Mouse (Mus musculus): ENCODE results near the gene Rnf167. TPM values are rescaled to one million over a fixed set of nuclear protein-coding genes. Genes with fewer than 3 reads are reported as not detected.
A peak's percentile ranks its signal among the peaks of the same experiment; 100 is the strongest.

Gene Rnf167
- polyA plus RNA-seq, 1 experiment from 2014 or later, result 74.2 TPM

DNA sequence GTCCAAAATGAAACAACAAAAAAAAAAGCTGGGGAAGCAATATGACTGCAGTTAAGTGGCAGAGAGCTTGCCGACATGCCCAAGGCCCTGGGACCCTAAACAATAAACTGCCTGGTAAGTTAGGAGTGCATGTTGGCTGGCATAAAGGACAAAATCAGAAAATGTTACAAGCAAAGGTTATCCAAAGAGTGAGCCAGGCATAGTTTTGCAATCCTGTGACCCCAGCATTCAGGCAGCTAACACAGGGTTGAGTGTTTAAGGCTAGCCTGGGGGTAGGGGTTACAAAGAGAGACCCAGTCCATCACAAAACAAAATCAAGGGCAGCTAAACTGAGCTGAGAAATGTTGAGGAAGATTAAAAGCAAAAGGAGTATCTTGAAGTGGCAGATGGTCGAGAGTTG, 52.0 kb downstream of the Rnf167 start:
- Histone ChIP-seq H3K36me3 (peaks cover 5% of the 10 kb centered on the region), H3K27me3 (peaks cover 41% of the 10 kb centered on the region), H3K4me1 (replicated peaks) (peaks cover 36% of the 10 kb centered on the region), H3K27ac (no peak overlapping the region), H3K4me3 (replicated peaks) (no peak overlapping the region), H3K4me2 (no peak overlapping the region), H3K9me3 (replicated peaks) (no peaks in the 10 kb centered on the region), H3K9ac (no peak overlapping the region)
- no peak for ATAC-seq (ENCODE audit: low read depth)
- WGBS (ENCODE audit: insufficient replicate concordance), result 53% methylated on average over 2 of the region's 2 CpGs
- DNase-seq, result no peak

DNA sequence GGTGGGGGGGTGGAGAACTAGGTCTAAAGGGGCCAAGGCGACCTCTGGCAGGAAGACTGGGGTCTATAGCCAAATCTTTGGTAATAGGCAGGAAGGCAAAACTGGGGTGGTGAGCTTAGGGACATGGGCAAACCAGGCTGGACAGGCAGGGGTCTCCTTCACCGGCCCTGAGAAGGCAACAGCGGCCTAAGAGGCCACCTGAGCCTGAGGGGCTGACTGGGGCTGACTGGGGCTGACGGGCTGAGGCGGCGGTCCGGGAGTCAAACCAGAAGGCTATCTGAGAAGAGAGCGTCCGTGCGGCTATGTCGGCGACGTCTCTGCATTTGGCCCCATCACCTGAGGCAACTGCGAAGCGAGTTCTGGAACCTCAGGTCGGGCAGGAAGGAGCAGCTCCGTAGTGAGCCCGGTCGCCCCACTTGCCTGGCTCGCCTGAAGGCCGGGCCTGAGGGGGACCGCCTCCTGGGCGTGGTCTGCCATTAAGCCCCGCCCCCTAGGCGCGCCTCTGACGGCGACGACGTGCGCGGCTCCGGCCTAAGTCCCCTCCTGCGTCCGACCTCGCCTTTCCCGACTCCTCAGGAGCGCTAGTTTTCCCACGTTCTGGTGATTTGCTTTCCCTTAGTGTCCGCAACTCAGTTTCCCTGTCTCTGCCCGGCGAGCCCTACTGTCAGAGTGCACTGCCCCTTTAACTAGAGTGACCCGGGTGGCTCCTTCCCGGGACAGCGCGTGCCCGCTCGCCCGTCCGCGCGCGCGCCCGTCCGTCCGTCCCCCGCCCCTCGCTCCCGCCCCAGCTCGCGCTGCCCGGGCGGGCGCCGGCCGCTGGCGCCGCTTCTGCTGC, 52.9 kb downstream of the Rnf167 start, which contains the start of the genes Inca1 and Kif1c:
TSS of gene Inca1 (minus strand) at position 434 of the 835 bp plus-strand sequence.
TSS of gene Kif1c (plus strand) at position 827 of the 835 bp plus-strand sequence.
- Histone ChIP-seq H3K4me3 (replicated peaks) (peak within 1 kb of the TSS; percentile 76), H3K4me2 (peak within 1 kb of the TSS; percentile 96), H3K27me3 (peaks cover 41% of the 10 kb centered on the region), H3K9me3 (replicated peaks) (no peaks in the 10 kb centered on the region), H3K4me1 (replicated peaks) (peaks cover 36% of the 10 kb centered on the region), H3K27ac (peak within 1 kb of the TSS; percentile 74), H3K36me3 (peaks cover 14% of the 10 kb centered on the region), H3K9ac (peak within 1 kb of the TSS; percentile 84)
- DNase-seq (peak; percentile 92), ATAC-seq (ENCODE audit: low read depth) (peak; percentile 92)
- 1% methylated on average over 62 of the region's 69 CpGs for WGBS (ENCODE audit: insufficient replicate concordance)

DNA sequence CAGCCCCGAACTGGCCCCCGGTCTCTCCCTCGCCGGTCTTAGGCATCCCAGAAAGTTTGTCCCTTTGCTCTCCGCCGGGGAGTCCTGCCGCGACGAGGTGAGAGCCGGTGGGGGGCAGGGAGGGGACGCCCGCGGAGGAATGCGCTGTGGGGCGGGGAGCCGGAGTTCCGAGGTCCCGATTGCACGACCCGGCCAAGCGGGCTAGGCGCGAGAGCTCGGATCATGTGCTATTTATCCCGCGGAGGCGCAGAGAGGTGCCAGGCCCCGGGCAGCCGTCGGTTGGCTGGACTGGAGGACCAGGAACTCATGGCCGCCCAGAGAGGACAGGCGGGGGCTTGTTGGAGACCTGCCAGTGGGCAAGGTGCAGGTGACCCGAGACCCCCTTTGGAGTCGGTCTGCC, 53.6 kb downstream of the Rnf167 start:
- Histone ChIP-seq H3K9ac (peak overlapping the region; percentile 84), H3K36me3 (peaks cover 20% of the 10 kb centered on the region), H3K27me3 (peaks cover 39% of the 10 kb centered on the region), H3K4me3 (replicated peaks) (peak overlapping the region; percentile 76), H3K4me2 (peak overlapping the region; percentile 96), H3K9me3 (replicated peaks) (no peaks in the 10 kb centered on the region), H3K4me1 (replicated peaks) (peaks cover 36% of the 10 kb centered on the region), H3K27ac (peak overlapping the region; percentile 74)
- peak; percentile 19 for ATAC-seq (ENCODE audit: low read depth)
- DNase-seq, result peak; percentile 45
- WGBS (ENCODE audit: insufficient replicate concordance), result under 1% methylated on average over 34 of the region's 34 CpGs

Other genes with a start within 250 kb of the Rnf167 start
- gene Pelp1, start 237.2 kb upstream of the Rnf167 start, polyA plus RNA-seq (2015; fragmentation: Nextera tagmentation; extraction: Ambion mirVana), result 19.0 and 21.0 TPM in 2 replicates
- gene Arrb2, start 214.6 kb upstream of the Rnf167 start, polyA plus RNA-seq (2015; fragmentation: Nextera tagmentation; extraction: Ambion mirVana), result 13.0 and 14.9 TPM in 2 replicates
- gene Med11, start 195.3 kb upstream of the Rnf167 start, polyA plus RNA-seq (2015; fragmentation: Nextera tagmentation; extraction: Ambion mirVana), result 17.2 and 19.1 TPM in 2 replicates
- gene Zmynd15, start 187.8 kb upstream of the Rnf167 start, polyA plus RNA-seq (2015; fragmentation: Nextera tagmentation; extraction: Ambion mirVana), result 0.07 and 0.17 TPM in 2 replicates
- gene Cxcl16, start 187.3 kb upstream of the Rnf167 start, polyA plus RNA-seq (2015; fragmentation: Nextera tagmentation; extraction: Ambion mirVana), result 0.70 and 1.4 TPM in 2 replicates
- 2.1 and 2.5 TPM in 2 replicates for gene Tm4sf5, start 142.0 kb upstream of the Rnf167 start, polyA plus RNA-seq (2015; fragmentation: Nextera tagmentation; extraction: Ambion mirVana)
- gene Vmo1, start 132.6 kb upstream of the Rnf167 start, polyA plus RNA-seq (2015; fragmentation: Nextera tagmentation; extraction: Ambion mirVana), result 0.23 and 0.46 TPM in 2 replicates
- gene Gltpd2, start 128.0 kb upstream of the Rnf167 start, polyA plus RNA-seq (2015; fragmentation: Nextera tagmentation; extraction: Ambion mirVana), result 19.6 and 20.0 TPM in 2 replicates
- 372 and 419 TPM in 2 replicates for gene Psmb6, start 121.9 kb upstream of the Rnf167 start, polyA plus RNA-seq (2015; fragmentation: Nextera tagmentation; extraction: Ambion mirVana)
- gene Gm40193, start 114.3 kb upstream of the Rnf167 start, polyA plus RNA-seq (2015; fragmentation: Nextera tagmentation; extraction: Ambion mirVana), result not detected in 2 replicates
- gene Pld2, start 107.2 kb upstream of the Rnf167 start, polyA plus RNA-seq (2015; fragmentation: Nextera tagmentation; extraction: Ambion mirVana), result 1.3 and 1.5 TPM in 2 replicates
- 3.5 and 5.2 TPM in 2 replicates for gene Mink1, start 84.4 kb upstream of the Rnf167 start, polyA plus RNA-seq (2015; fragmentation: Nextera tagmentation; extraction: Ambion mirVana)
- not detected in 2 replicates for gene 4930544D05Rik, start 31.4 kb upstream of the Rnf167 start, polyA plus RNA-seq (2015; fragmentation: Nextera tagmentation; extraction: Ambion mirVana)
- gene Chrne, start 28.0 kb upstream of the Rnf167 start, polyA plus RNA-seq (2015; fragmentation: Nextera tagmentation; extraction: Ambion mirVana), result not detected in 2 replicates
- 2.8 and 4.7 TPM in 2 replicates for gene Gp1ba, start 8.1 kb upstream of the Rnf167 start, polyA plus RNA-seq (2015; fragmentation: Nextera tagmentation; extraction: Ambion mirVana)
- 72.8 and 73.8 TPM in 2 replicates for gene Slc25a11, start 244 bp downstream of the Rnf167 start, polyA plus RNA-seq (2015; fragmentation: Nextera tagmentation; extraction: Ambion mirVana)
- gene Pfn1, start 7.4 kb downstream of the Rnf167 start, polyA plus RNA-seq (2015; fragmentation: Nextera tagmentation; extraction: Ambion mirVana), result 1,347 and 1,531 TPM in 2 replicates
- 5.5 and 6.7 TPM in 2 replicates for gene Eno3, start 10.0 kb downstream of the Rnf167 start, polyA plus RNA-seq (2015; fragmentation: Nextera tagmentation; extraction: Ambion mirVana)
- 69.2 and 72.4 TPM in 2 replicates for gene Spag7, start 22.2 kb downstream of the Rnf167 start, polyA plus RNA-seq (2015; fragmentation: Nextera tagmentation; extraction: Ambion mirVana)
- gene Camta2, start 40.9 kb downstream of the Rnf167 start, polyA plus RNA-seq (2015; fragmentation: Nextera tagmentation; extraction: Ambion mirVana), result 2.8 and 3.6 TPM in 2 replicates
- 1.2 and 1.3 TPM in 2 replicates for gene Inca1, start 52.9 kb downstream of the Rnf167 start, polyA plus RNA-seq (2015; fragmentation: Nextera tagmentation; extraction: Ambion mirVana)
- 0.58 and 0.73 TPM in 2 replicates for gene Kif1c, start 53.3 kb downstream of the Rnf167 start, polyA plus RNA-seq (2015; fragmentation: Nextera tagmentation; extraction: Ambion mirVana)
- 1.2 and 1.8 TPM in 2 replicates for gene Zfp3, start 117.0 kb downstream of the Rnf167 start, polyA plus RNA-seq (2015; fragmentation: Nextera tagmentation; extraction: Ambion mirVana)
- gene Scimp, start 165.4 kb downstream of the Rnf167 start, polyA plus RNA-seq (2015; fragmentation: Nextera tagmentation; extraction: Ambion mirVana), result 0.18 and 0.41 TPM in 2 replicates
- gene Rabep1, start 197.5 kb downstream of the Rnf167 start, polyA plus RNA-seq (2015; fragmentation: Nextera tagmentation; extraction: Ambion mirVana), result 17.6 and 18.6 TPM in 2 replicates

Measured in liver, embryonic 13.5 days (tissue).